Comparison of ENCODE assay signal across 13 mouse cellular contexts in genomic region chr2:18381662-18382061, GRCm38 (mm10). TPM values are rescaled to one million over a fixed set of nuclear protein-coding genes. Genes with fewer than 3 reads are reported as not detected.
DNase-seq lines count a peak whose midpoint lies in the region; ATAC-seq and TF ChIP-seq lines count a peak whose summit lies in the region.
"Had no signal": no experiment of that assay in that cellular context is flagged by ENCODE, and none has a peak within 500 bp of the region (broad histone marks: within the 10 kb centered on the region; RNA-seq: fewer than 3 reads in every experiment).

No protein-coding gene starts in this region.

- no peaks in the 10 kb centered on the region for H3K36me3 ChIP-seq in intestine, postnatal 0 days (ENCODE audit: control insufficient read depth, insufficient read depth)
- no peaks in the 10 kb centered on the region for H3K36me3 ChIP-seq in intestine, embryonic 15.5 days
- H3K36me3 ChIP-seq: embryonic facial prominence, embryonic 13.5 days had no signal

- DNase-seq in 416B (ENCODE audit: low read depth): peak; percentile 56
- DNase-seq in CD4-positive, CD25-positive, alpha-beta regulatory T cell, adult 2 months (ENCODE audit: low read depth, low spot score): peak; percentile 33
- DNase-seq in induced T-regulatory cell, adult 2 months (ENCODE audit: low read depth): peak; percentile 58
- DNase-seq in urinary bladder, adult 2 months (ENCODE audit: low spot score): no peak
- no peak for DNase-seq in neural tube, embryonic 10.5 days (ENCODE audit: extremely low spot score, low spot score)
- DNase-seq: kidney, postnatal 4 days; lung, postnatal 36 days had no signal

- no peak for ATAC-seq in intestine, postnatal 0 days
- no peak; the same call in 1 of the 2 replicates for ATAC-seq in intestine, embryonic 15.5 days
- ATAC-seq: intestine, embryonic 16.5 days had no signal

- H3K4me3 ChIP-seq in intestine, postnatal 0 days (ENCODE audit: low read depth, low read length): no peak overlapping the region
- H3K4me3 ChIP-seq in intestine, embryonic 15.5 days (replicated peaks): no peak overlapping the region
- H3K4me3 ChIP-seq: embryonic facial prominence, embryonic 13.5 days had no signal

- H3K4me2 ChIP-seq in intestine, postnatal 0 days (replicated peaks; ENCODE audit: low read depth): no peak overlapping the region
- H3K4me2 ChIP-seq in intestine, embryonic 15.5 days (replicated peaks): no peak overlapping the region
- H3K4me2 ChIP-seq: embryonic facial prominence, embryonic 13.5 days; liver, embryonic 11.5 days had no signal

- peak; percentile 42 for TF ChIP-seq CTCF in intestine, postnatal 0 days (IDR thresholded peaks at IDR 0.05; ENCODE audit: low read depth)

- no peaks in the 10 kb centered on the region for H3K27me3 ChIP-seq in intestine, postnatal 0 days (replicated peaks; ENCODE audit: control insufficient read depth, insufficient read depth, low read length)
- H3K27me3 ChIP-seq in intestine, embryonic 15.5 days (replicated peaks): no peaks in the 10 kb centered on the region
- H3K27me3 ChIP-seq: embryonic facial prominence, embryonic 13.5 days had no signal

- H3K9me3 ChIP-seq in intestine, postnatal 0 days (ENCODE audit: control insufficient read depth): no peaks in the 10 kb centered on the region
- no peaks in the 10 kb centered on the region for H3K9me3 ChIP-seq in intestine, embryonic 15.5 days
- H3K9me3 ChIP-seq: embryonic facial prominence, embryonic 13.5 days; G1E had no signal

- H3K9ac ChIP-seq in intestine, postnatal 0 days (ENCODE audit: low read depth, low read length): no peak overlapping the region
- H3K9ac ChIP-seq in intestine, embryonic 15.5 days: no peak overlapping the region
- H3K9ac ChIP-seq: embryonic facial prominence, embryonic 13.5 days had no signal

- no peaks in the 10 kb centered on the region for H3K4me1 ChIP-seq in intestine, postnatal 0 days (replicated peaks; ENCODE audit: control insufficient read depth, insufficient read depth, low read length)
- no peaks in the 10 kb centered on the region for H3K4me1 ChIP-seq in intestine, embryonic 15.5 days (replicated peaks)

- no peak overlapping the region for H3K27ac ChIP-seq in intestine, postnatal 0 days (ENCODE audit: low read depth, low read length)
- no peak overlapping the region for H3K27ac ChIP-seq in intestine, embryonic 15.5 days
- H3K27ac ChIP-seq: embryonic facial prominence, embryonic 13.5 days had no signal

RNA-seq across cellular contexts. Expression of gene Dnajc1, which starts 11.0 kb away (rescaled TPM):
- 24.4 and 30.3 TPM in 2 replicates for polyA plus RNA-seq in intestine, postnatal 0 days (2015; fragmentation: Nextera tagmentation; extraction: Ambion mirVana)
- polyA plus RNA-seq in intestine, embryonic 15.5 days (2015; fragmentation: Nextera tagmentation; extraction: Ambion mirVana): 30.1 and 31.6 TPM in 2 replicates
- polyA plus RNA-seq in urinary bladder, adult 2 months (2012; rRNA removed): 23.6 and 27.5 TPM in 2 replicates

Comparison
In these comparisons a context has a peak if more than half of its experiments do, and no peak if none do; other contexts are left out.
1. DNase-seq: peak in 416B (single experiment), CD4-positive, CD25-positive, alpha-beta regulatory T cell, adult 2 months (single experiment) and induced T-regulatory cell, adult 2 months (single experiment); none in urinary bladder, adult 2 months (single experiment) and neural tube, embryonic 10.5 days (single experiment).